Mouse (Mus musculus) forebrain, embryonic 13.5 days (tissue): ENCODE measurements around the gene Tubgcp3. TPM values are rescaled to one million over a fixed set of nuclear protein-coding genes. Genes with fewer than 3 reads are reported as not detected.
"Not testable (repeated sequence)": the region's sequence is repeated elsewhere in the genome, so short reads cannot be mapped to it uniquely, and the experiment has no call there.

ENCODE experiments used
- ATAC-seq: fragments of 200-750 bp; cut with Nextera tagmentation; 2 replicates; pipeline ENCODE4 v1.8.0; 2017
- H3K27ac ChIP-seq: fragments of 300-500 bp; sonication (generic); 2 replicates; pipeline ENCODE4 v1.5.1; 2015; ENCODE audit warnings: inconsistent platforms, mild to moderate bottlenecking, moderate library complexity
- H3K27me3 ChIP-seq: fragments of 300-500 bp; sonication (generic); 2 replicates; pipeline ENCODE4 v1.6.1; 2015; ENCODE audit warnings: mild to moderate bottlenecking, inconsistent platforms
- H3K36me3 ChIP-seq: fragments of 300-500 bp; sonication (generic); 2 replicates; pipeline ENCODE4 v1.6.1; 2015; ENCODE audit warnings: mild to moderate bottlenecking, inconsistent platforms; ENCODE audit not compliant: poor library complexity, severe bottlenecking
- H3K4me1 ChIP-seq: fragments of 300-500 bp; sonication (generic); 2 replicates; pipeline ENCODE4 v1.6.1; 2015; ENCODE audit warnings: inconsistent platforms
- H3K4me2 ChIP-seq: fragments of 300-500 bp; sonication (generic); 2 replicates; pipeline ENCODE4 v1.6.1; 2015; ENCODE audit warnings: inconsistent platforms, mild to moderate bottlenecking, moderate library complexity
- H3K4me3 ChIP-seq: fragments of 300-500 bp; sonication (generic); 2 replicates; pipeline ENCODE4 v1.5.1; 2015; ENCODE audit warnings: mild to moderate bottlenecking, inconsistent platforms
- H3K9ac ChIP-seq: fragments of 300-500 bp; sonication (generic); 2 replicates; pipeline ENCODE4 v1.6.1; 2015; ENCODE audit warnings: mild to moderate bottlenecking, inconsistent platforms
- H3K9me3 ChIP-seq: fragments of 300-500 bp; sonication (generic); replicated peaks from 2 replicates; pipeline ENCODE4 v1.6.1; 2016; ENCODE audit warnings: inconsistent platforms
- WGBS: fragments of 180-500 bp; shearing (Covaris S2); methylation state at CpG from one replicate; pipeline ENCODE4 v1.1.7; 2015; 5-methylcytosine and 5-hydroxymethylcytosine counted together
- polyA plus RNA-seq: library from polyadenylated mRNA; unstranded; fragments of >200 nt; fragmentation: Nextera tagmentation; extraction: Ambion mirVana; gene quantifications from 2 replicates; pipeline ENCODE4 v1.2.1, GENCODE M21; 2015

Gene Tubgcp3
- polyA plus RNA-seq, 1 experiment from 2014 or later: 44.2 TPM

GRCm38 (mm10) chr8:12635366-12635765, 36.7 kb downstream of the Tubgcp3 start:
- H3K4me3 ChIP-seq: no peak overlapping the region
- no peaks in the 10 kb centered on the region for H3K27me3 ChIP-seq
- H3K27ac ChIP-seq: no peak overlapping the region
- peaks cover 87% of the 10 kb centered on the region for H3K36me3 ChIP-seq
- WGBS: 87% methylated on average over 2 of the region's 2 CpGs
- H3K9me3 ChIP-seq: no peaks in the 10 kb centered on the region
- ATAC-seq: no peak
- no peak overlapping the region for H3K4me2 ChIP-seq
- H3K4me1 ChIP-seq: no peaks in the 10 kb centered on the region
- no peak overlapping the region for H3K9ac ChIP-seq

- 37% methylated on average over 3 of the region's 3 CpGs for WGBS
- ATAC-seq: peak; percentile 70
- Histone ChIP-seq H3K4me3 (no peak overlapping the region), H3K9ac (no peak overlapping the region), H3K9me3 (no peaks in the 10 kb centered on the region), H3K36me3 (peaks cover 64% of the 10 kb centered on the region), H3K4me2 (no peak overlapping the region), H3K27me3 (no peaks in the 10 kb centered on the region), H3K27ac (no peak overlapping the region), H3K4me1 (peaks cover 11% of the 10 kb centered on the region; the same call in 1 of the 2 replicates)
Observed at GRCm38 (mm10) chr8:12629079-12629478, 43.0 kb downstream of the Tubgcp3 start.

GRCm38 (mm10) chr8:12625890-12626289, 46.2 kb downstream of the Tubgcp3 start:
- Histone ChIP-seq H3K9me3 (no peaks in the 10 kb centered on the region; the same call in 1 of the 2 replicates), H3K27me3 (no peaks in the 10 kb centered on the region), H3K27ac (no peak overlapping the region; the same call in 1 of the 2 replicates), H3K4me1 (peaks cover 11% of the 10 kb centered on the region; the same call in 1 of the 2 replicates), H3K9ac (no peak overlapping the region), H3K4me3 (no peak overlapping the region), H3K4me2 (no peak overlapping the region), H3K36me3 (peaks cover 74% of the 10 kb centered on the region)
- no peak for ATAC-seq
- WGBS: 86% methylated on average over 5 of the region's 5 CpGs

- Histone ChIP-seq H3K27ac (no peak overlapping the region), H3K4me2 (no peak overlapping the region), H3K4me3 (no peak overlapping the region), H3K9me3 (no peaks in the 10 kb centered on the region; the same call in 1 of the 2 replicates), H3K27me3 (no peaks in the 10 kb centered on the region), H3K36me3 (peaks cover 74% of the 10 kb centered on the region), H3K4me1 (peaks cover 11% of the 10 kb centered on the region; the same call in 1 of the 2 replicates), H3K9ac (no peak overlapping the region)
- 92% methylated on average over 18 of the region's 18 CpGs for WGBS
- ATAC-seq: no peak
Observed at GRCm38 (mm10) chr8:12621550-12622222, 50.4 kb downstream of the Tubgcp3 start.

GRCm38 (mm10) chr8:12617369-12617768, 54.7 kb downstream of the Tubgcp3 start:
- not testable (repeated sequence) for H3K4me3 ChIP-seq, H3K27ac ChIP-seq, H3K4me2 ChIP-seq, ATAC-seq, H3K9ac ChIP-seq, H3K9me3 ChIP-seq, H3K27me3 ChIP-seq, H3K4me1 ChIP-seq
- peaks cover 67% of the 10 kb centered on the region for H3K36me3 ChIP-seq
- 78% methylated on average over 3 of the region's 3 CpGs for WGBS

GRCm38 (mm10) chr8:12613201-12613600, 58.8 kb downstream of the Tubgcp3 start:
- Histone ChIP-seq H3K4me2 (no peak overlapping the region), H3K36me3 (peaks cover 34% of the 10 kb centered on the region), H3K4me1 (peaks cover 20% of the 10 kb centered on the region), H3K9ac (no peak overlapping the region), H3K9me3 (no peaks in the 10 kb centered on the region), H3K4me3 (no peak overlapping the region), H3K27ac (peak overlapping the region; percentile 31; the same call in 1 of the 2 replicates), H3K27me3 (no peaks in the 10 kb centered on the region)
- ATAC-seq: 0 out of 2 replicates have a peak, but pooled peaks have one; percentile 33
- WGBS: 52% methylated on average over 7 of the region's 7 CpGs

GRCm38 (mm10) chr8:12609752-12610449, 62.1 kb downstream of the Tubgcp3 start:
- no peak overlapping the region for H3K4me3 ChIP-seq
- H3K27me3 ChIP-seq: no peaks in the 10 kb centered on the region
- ATAC-seq: no peak
- no peak overlapping the region for H3K27ac ChIP-seq
- peaks cover 20% of the 10 kb centered on the region for H3K4me1 ChIP-seq
- 67% methylated on average over 12 of the region's 12 CpGs for WGBS
- no peak overlapping the region for H3K4me2 ChIP-seq
- H3K36me3 ChIP-seq: peaks cover 6% of the 10 kb centered on the region
- H3K9me3 ChIP-seq: no peaks in the 10 kb centered on the region
- H3K9ac ChIP-seq: no peak overlapping the region

- Histone ChIP-seq H3K9ac (no peak overlapping the region), H3K27ac (no peak overlapping the region), H3K4me1 (peaks cover 20% of the 10 kb centered on the region), H3K27me3 (no peaks in the 10 kb centered on the region), H3K4me3 (no peak overlapping the region), H3K4me2 (no peak overlapping the region), H3K9me3 (no peaks in the 10 kb centered on the region), H3K36me3 (no peaks in the 10 kb centered on the region)
- ATAC-seq: no peak
- WGBS: 86% methylated on average over 10 of the region's 10 CpGs
Observed at GRCm38 (mm10) chr8:12608810-12609209, 63.2 kb downstream of the Tubgcp3 start.

- H3K27ac ChIP-seq: no peak overlapping the region
- peak; percentile 71 for ATAC-seq
- H3K4me2 ChIP-seq: no peak overlapping the region
- H3K4me1 ChIP-seq: peaks cover 10% of the 10 kb centered on the region; the same call in 1 of the 2 replicates
- H3K9ac ChIP-seq: no peak overlapping the region
- H3K9me3 ChIP-seq: no peaks in the 10 kb centered on the region
- H3K27me3 ChIP-seq: no peaks in the 10 kb centered on the region
- H3K36me3 ChIP-seq: no peaks in the 10 kb centered on the region
- WGBS: 17% methylated on average over 6 of the region's 6 CpGs
- H3K4me3 ChIP-seq: no peak overlapping the region
Observed at GRCm38 (mm10) chr8:12607223-12607622, 64.8 kb downstream of the Tubgcp3 start.

- Histone ChIP-seq H3K36me3 (no peaks in the 10 kb centered on the region), H3K9me3 (no peaks in the 10 kb centered on the region), H3K27ac (no peak overlapping the region), H3K27me3 (no peaks in the 10 kb centered on the region), H3K9ac (no peak overlapping the region), H3K4me2 (no peak overlapping the region), H3K4me3 (no peak overlapping the region), H3K4me1 (peaks cover 6% of the 10 kb centered on the region)
- WGBS: 92% methylated on average over 5 of the region's 5 CpGs
- ATAC-seq: no peak
Observed at GRCm38 (mm10) chr8:12583785-12584184, 88.3 kb downstream of the Tubgcp3 start.

- not testable (repeated sequence) for H3K9ac ChIP-seq, H3K27me3 ChIP-seq, H3K36me3 ChIP-seq, H3K9me3 ChIP-seq, H3K4me3 ChIP-seq, H3K27ac ChIP-seq, H3K4me1 ChIP-seq, H3K4me2 ChIP-seq
- 58% methylated on average over 19 of the region's 19 CpGs for WGBS
- peak; percentile 70; the same call in 1 of the 2 replicates for ATAC-seq
Observed at GRCm38 (mm10) chr8:12579339-12579999, 92.6 kb downstream of the Tubgcp3 start.

- Histone ChIP-seq H3K9me3 (no peaks in the 10 kb centered on the region), H3K36me3 (no peaks in the 10 kb centered on the region), H3K27ac (no peak overlapping the region), H3K4me3 (no peak overlapping the region), H3K4me2 (no peak overlapping the region), H3K4me1 (peaks cover 6% of the 10 kb centered on the region), H3K9ac (no peak overlapping the region), H3K27me3 (peaks cover 3% of the 10 kb centered on the region; the same call in 1 of the 2 replicates)
- 22% methylated on average over 6 of the region's 6 CpGs for WGBS
- no peak for ATAC-seq
Observed at GRCm38 (mm10) chr8:12576739-12577138, 95.3 kb downstream of the Tubgcp3 start.
